Mouse (Mus musculus) hindbrain, postnatal 0 days (tissue): Measurements from ENCODE around the gene Speg. TPM values are rescaled to one million over a fixed set of nuclear protein-coding genes. Genes with fewer than 3 reads are reported as not detected.

Experiments
- ATAC-seq: fragments of 200-750 bp; cut with Nextera tagmentation; 2 replicates; pipeline ENCODE4 v1.8.0; 2017; ENCODE audit warnings: mild to moderate bottlenecking, moderate TSS enrichment, moderate library complexity
- DNase-seq: peaks from one replicate; pipeline ENCODE4 v3.0.0-alpha.2; 2015; ENCODE audit warnings: low spot score
- H3K27ac ChIP-seq: fragments of 300-500 bp; sonication (generic); 2 replicates; pipeline ENCODE4 v1.5.1; 2014; ENCODE audit warnings: mild to moderate bottlenecking
- H3K27me3 ChIP-seq: fragments of 300-500 bp; sonication (generic); 2 replicates; pipeline ENCODE4 v1.6.1; 2014; ENCODE audit warnings: low read length, mixed read lengths; ENCODE audit not compliant: insufficient read depth
- H3K36me3 ChIP-seq: fragments of 300-500 bp; sonication (generic); 2 replicates; pipeline ENCODE4 v1.6.1; 2014; ENCODE audit warnings: low read length, mixed read lengths; ENCODE audit not compliant: insufficient read depth
- H3K4me1 ChIP-seq: fragments of 300-500 bp; sonication (generic); 2 replicates; pipeline ENCODE4 v1.6.1; 2014; ENCODE audit warnings: antibody characterized with exemption, low read length, mixed read lengths; ENCODE audit not compliant: insufficient read depth
- H3K4me2 ChIP-seq: fragments of 300-500 bp; sonication (generic); 2 replicates; pipeline ENCODE4 v1.6.1; 2014; ENCODE audit warnings: low read depth, mild to moderate bottlenecking, low read length, moderate library complexity, mixed read lengths
- H3K4me3 ChIP-seq: fragments of 300-500 bp; sonication (generic); 2 replicates; pipeline ENCODE4 v1.5.1; 2014; ENCODE audit warnings: low read length
- H3K9ac ChIP-seq: fragments of 300-500 bp; sonication (generic); replicated peaks from 2 replicates; pipeline ENCODE4 v1.6.1; 2014; ENCODE audit warnings: mild to moderate bottlenecking, low read length, moderate library complexity, mixed read lengths
- H3K9me3 ChIP-seq: fragments of 300-500 bp; sonication (generic); 2 replicates; pipeline ENCODE4 v1.6.1; 2016; ENCODE audit warnings: low read length, mixed read lengths
- CTCF ChIP-seq: IDR thresholded peaks from 2 replicates; pipeline ENCODE4 v1.5.1; 2016; ENCODE audit warnings: antibody characterized with exemption, control low read depth, low read depth
- WGBS: fragments of 180-500 bp; shearing (Covaris S2); extraction: QIAGEN DNeasy Blood & Tissue Kit; methylation state at CpG from one replicate; pipeline ENCODE4 v1.1.7; 2014; 5-methylcytosine and 5-hydroxymethylcytosine counted together
- polyA plus RNA-seq: library from polyadenylated mRNA; unstranded; fragments of >200 nt; fragmentation: Nextera tagmentation; extraction: Ambion mirVana; gene quantifications from 2 replicates; pipeline ENCODE4 v1.2.1, GENCODE M21; 2015
- total RNA-seq: library from RNA; depleted of rRNA; stranded (reverse); fragments of >200 nt; gene quantifications from 2 replicates; pipeline ENCODE4 v1.2.3, GENCODE M21; 2014

The Speg gene
- total and polyA plus RNA-seq, 2 experiments from 2014 or later: 19.9 to 50.4 TPM

DNA sequence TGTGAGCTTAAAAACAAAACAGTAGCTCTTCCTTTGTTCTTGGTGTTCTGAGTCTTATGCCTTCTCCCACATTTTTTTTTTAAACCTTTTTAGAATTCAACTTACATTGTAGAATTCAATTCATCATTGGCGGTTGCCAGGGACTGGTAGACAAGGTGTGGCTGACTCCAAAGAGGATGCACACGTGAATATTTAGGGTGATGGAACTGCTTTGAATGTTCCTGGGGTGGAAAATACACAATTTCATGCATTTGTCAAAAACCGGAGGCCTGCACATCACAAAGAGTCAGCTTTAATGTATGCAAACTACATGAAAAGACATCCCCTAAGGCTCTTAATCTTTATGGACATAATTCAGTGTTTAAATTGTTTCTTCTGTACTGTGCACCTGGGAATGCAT lies 1.8 kb upstream of the Speg start:
- no peaks in the 10 kb centered on the region for H3K9me3 ChIP-seq
- H3K36me3 ChIP-seq: no peaks in the 10 kb centered on the region
- no peak for DNase-seq
- H3K27ac ChIP-seq: no peak overlapping the region
- WGBS: 44% methylated on average over 3 of the region's 3 CpGs
- TF ChIP-seq CTCF: no peak
- H3K4me3 ChIP-seq: no peak overlapping the region
- H3K27me3 ChIP-seq: no peaks in the 10 kb centered on the region; the same call in 1 of the 2 replicates
- H3K4me1 ChIP-seq: peaks cover 11% of the 10 kb centered on the region; the same call in 1 of the 2 replicates
- ATAC-seq: no peak
- H3K4me2 ChIP-seq: no peak overlapping the region
- no peak overlapping the region for H3K9ac ChIP-seq

DNA sequence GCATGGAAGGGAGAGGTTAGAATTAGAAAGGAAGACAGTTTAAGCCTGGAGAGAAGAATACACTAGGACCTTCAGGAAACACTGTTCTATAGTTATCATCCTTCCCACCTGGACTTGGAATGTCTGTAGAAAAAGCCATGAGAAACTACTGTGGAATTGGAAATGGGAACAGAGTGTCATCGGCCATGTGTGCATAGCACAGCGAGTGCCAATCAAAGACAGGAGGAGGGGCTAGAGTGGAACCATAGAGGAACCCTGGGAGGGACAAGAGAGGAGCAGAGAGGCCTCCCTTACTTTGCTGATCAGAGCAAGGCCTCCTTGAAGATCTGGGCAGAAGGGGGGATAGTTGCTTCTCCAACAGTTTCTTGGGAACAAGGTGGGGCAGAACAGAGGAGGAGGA lies 4.1 kb downstream of the Speg start:
- H3K9ac ChIP-seq: no peak overlapping the region
- no peak overlapping the region for H3K4me2 ChIP-seq
- ATAC-seq (no peak), DNase-seq (no peak)
- peaks cover 3% of the 10 kb centered on the region; the same call in 1 of the 2 replicates for H3K27me3 ChIP-seq
- no peaks in the 10 kb centered on the region for H3K9me3 ChIP-seq
- no peak overlapping the region for H3K4me3 ChIP-seq
- 68% methylated on average over 2 of the region's 2 CpGs for WGBS
- no peak for TF ChIP-seq CTCF
- H3K27ac ChIP-seq: no peak overlapping the region
- no peaks in the 10 kb centered on the region for H3K36me3 ChIP-seq
- H3K4me1 ChIP-seq: peaks cover 12% of the 10 kb centered on the region

DNA sequence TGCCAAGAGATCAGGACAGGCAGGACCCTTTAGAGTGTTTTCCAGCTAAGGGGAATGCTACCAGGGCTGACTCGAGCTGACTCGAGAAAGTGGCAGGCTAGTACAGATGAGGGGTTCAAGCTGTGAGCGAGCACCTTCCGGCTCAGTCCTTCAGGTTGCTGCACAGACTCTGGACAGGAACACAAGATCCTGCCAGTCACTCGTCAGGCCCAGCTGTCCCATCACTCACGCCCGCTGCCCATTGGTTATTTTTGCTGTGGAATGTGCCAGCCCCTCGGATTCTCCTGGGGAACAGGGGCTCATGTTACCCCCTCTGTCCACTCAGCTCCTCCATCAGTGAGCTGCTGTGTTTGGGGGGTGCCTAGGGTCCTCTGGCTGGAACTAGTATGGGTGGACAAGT lies 4.8 kb downstream of the Speg start:
- no peak for DNase-seq
- Histone ChIP-seq H3K4me1 (peaks cover 12% of the 10 kb centered on the region), H3K4me3 (no peak overlapping the region), H3K9me3 (no peaks in the 10 kb centered on the region), H3K27me3 (peaks cover 3% of the 10 kb centered on the region; the same call in 1 of the 2 replicates), H3K4me2 (no peak overlapping the region), H3K36me3 (no peaks in the 10 kb centered on the region), H3K9ac (no peak overlapping the region), H3K27ac (no peak overlapping the region)
- no peak for ATAC-seq
- 73% methylated on average over 8 of the region's 8 CpGs for WGBS
- TF ChIP-seq CTCF: no peak

DNA sequence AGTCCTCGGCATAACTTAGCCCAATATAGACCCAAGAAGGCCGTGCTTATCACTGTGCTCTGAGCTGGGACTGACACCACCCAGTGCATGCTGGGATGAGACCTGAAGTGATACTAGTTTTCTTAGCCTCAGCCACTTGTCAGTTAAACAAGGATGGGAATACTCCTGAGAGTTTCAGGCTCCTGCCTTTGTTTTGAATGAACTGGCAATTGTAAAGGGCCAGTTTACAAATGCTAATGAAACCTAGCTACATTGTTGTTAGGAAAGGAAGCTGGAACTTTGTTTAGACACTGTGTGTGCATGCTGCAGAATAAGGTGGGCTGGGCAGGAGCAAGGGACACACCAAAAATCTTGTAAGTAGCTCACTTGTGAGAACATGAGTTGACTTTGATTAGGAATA lies 5.9 kb downstream of the Speg start:
- H3K4me3 ChIP-seq: no peak overlapping the region
- H3K4me2 ChIP-seq: peak overlapping the region; percentile 95; the same call in 1 of the 2 replicates
- 0 out of 2 replicates have a peak, but pooled peaks cover 3% of the 10 kb centered on the region for H3K27me3 ChIP-seq
- H3K9ac ChIP-seq: no peak overlapping the region
- H3K4me1 ChIP-seq: peaks cover 6% of the 10 kb centered on the region; the same call in 1 of the 2 replicates
- no peak overlapping the region for H3K27ac ChIP-seq
- TF ChIP-seq CTCF: no peak
- no peak for DNase-seq
- 39% methylated on average over 2 of the region's 2 CpGs for WGBS
- H3K36me3 ChIP-seq: no peaks in the 10 kb centered on the region
- H3K9me3 ChIP-seq: no peaks in the 10 kb centered on the region
- ATAC-seq: no peak

DNA sequence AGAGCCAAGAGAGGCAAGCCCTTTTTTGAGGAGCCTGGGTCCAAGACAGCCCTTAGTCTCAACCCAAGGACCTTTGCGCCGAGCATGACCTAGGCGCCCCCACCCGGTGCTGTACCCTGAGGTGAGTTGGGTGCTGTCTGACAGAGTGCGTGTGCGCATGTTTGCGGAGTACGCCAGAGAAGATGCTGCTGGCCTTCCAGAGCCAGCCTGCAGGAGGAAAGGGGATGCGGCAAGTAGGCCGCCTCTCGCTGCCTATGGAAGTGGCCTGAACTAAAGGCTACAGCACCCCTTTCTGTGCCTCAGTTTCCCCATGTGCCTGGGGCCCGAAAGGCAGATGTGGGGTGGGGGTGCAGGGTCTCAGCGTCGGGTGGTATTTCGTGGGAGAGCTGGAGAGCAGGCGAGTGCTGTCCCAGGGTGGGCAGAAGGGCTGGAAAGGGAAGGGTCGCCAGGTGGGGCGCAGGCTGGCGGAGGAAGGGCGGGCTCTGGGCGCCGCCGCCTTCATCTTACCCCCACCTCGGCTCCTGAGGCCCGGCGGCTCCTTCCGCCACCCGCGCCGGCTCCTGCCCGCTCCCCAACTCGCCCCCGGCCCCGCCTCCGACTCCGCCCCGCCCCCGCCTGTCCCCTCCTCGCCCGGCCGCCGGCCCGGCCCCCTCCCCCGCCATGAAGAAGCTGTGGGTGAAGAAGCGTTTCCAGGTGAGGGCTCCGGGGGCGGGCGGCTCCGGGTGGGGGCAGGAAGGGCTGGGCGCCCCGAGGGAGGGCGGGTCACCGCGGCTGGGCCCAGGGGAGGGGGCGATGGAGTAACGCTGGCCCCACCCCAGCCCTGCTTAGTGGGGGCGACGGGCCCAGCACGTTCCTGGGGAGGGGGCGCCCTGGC lies 6.6 kb downstream of the Speg start:
- H3K9me3 ChIP-seq: no peaks in the 10 kb centered on the region
- peak overlapping the region; percentile 80 for H3K9ac ChIP-seq
- peak; percentile 63 for DNase-seq
- peak overlapping the region; percentile 95 for H3K4me2 ChIP-seq
- H3K4me1 ChIP-seq: peaks cover 6% of the 10 kb centered on the region; the same call in 1 of the 2 replicates
- H3K27me3 ChIP-seq: 0 out of 2 replicates have a peak, but pooled peaks cover 3% of the 10 kb centered on the region
- peak overlapping the region; percentile 68 for H3K4me3 ChIP-seq
- peak; percentile 58 for ATAC-seq
- TF ChIP-seq CTCF: peak; percentile 47
- H3K36me3 ChIP-seq: no peaks in the 10 kb centered on the region
- 2% methylated on average over 32 of the region's 60 CpGs for WGBS
- peak overlapping the region; percentile 65 for H3K27ac ChIP-seq

DNA sequence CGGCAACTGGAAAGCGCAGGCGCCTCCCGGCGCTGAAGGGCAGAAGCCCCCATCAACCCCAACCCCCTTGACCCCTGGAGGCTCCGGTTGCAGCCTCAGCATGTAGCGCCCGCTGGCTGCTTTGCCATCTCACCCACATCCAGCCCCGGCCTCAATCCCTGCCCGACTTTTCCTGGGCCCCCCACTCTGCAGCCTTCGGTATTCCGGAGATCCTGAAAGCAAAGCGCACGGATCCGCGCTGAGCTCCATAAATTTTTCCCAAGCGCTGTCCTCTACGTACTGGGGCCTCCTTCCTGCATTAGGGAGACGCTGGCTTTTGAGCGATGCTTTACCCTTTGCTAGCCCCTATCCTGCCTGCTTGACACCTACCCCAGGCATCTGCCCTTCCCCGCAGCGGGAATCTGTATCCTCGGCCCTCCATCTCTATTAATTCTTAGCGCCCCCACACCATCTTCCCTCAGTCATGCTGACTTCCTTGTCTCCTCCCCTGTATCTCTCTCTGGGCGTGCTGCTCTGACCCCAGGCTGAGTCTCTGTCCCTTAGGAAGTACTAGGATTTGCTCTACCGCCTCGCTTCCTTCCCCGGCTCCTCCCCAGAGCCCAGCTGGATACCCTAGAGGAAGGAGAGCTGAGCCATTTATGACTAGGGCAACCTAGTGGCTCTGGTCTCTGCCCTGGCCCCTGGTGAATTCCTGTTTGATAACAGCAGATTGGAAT lies 7.4 kb downstream of the Speg start:
- no peak for TF ChIP-seq CTCF
- peak; percentile 16; the same call in 1 of the 2 replicates for ATAC-seq
- no peaks in the 10 kb centered on the region for H3K9me3 ChIP-seq
- peaks cover 7% of the 10 kb centered on the region; the same call in 1 of the 2 replicates for H3K27me3 ChIP-seq
- peak overlapping the region; percentile 68 for H3K4me3 ChIP-seq
- DNase-seq: peak; percentile 37
- peaks cover 8% of the 10 kb centered on the region; the same call in 1 of the 2 replicates for H3K4me1 ChIP-seq
- peak overlapping the region; percentile 65 for H3K27ac ChIP-seq
- WGBS: 1% methylated on average over 26 of the region's 28 CpGs
- no peaks in the 10 kb centered on the region for H3K36me3 ChIP-seq
- peak overlapping the region; percentile 80 for H3K9ac ChIP-seq
- H3K4me2 ChIP-seq: peak overlapping the region; percentile 95
